Mouse (Mus musculus) liver, adult 2 months (tissue): ENCODE data around the gene Gypa.

ENCODE experiments used
- CTCF ChIP-seq: fragments of 200-500 bp; IDR thresholded peaks from 2 replicates; pipeline ENCODE4 v1.5.1; 2011; ENCODE audit warnings: low read depth, low read length, control low read depth
- POLR2A ChIP-seq: fragments of 200-500 bp; IDR thresholded peaks from 2 replicates; pipeline ENCODE4 v1.6.1; 2011; ENCODE audit warnings: low read length, control low read depth; ENCODE audit not compliant: insufficient read depth; ENCODE audit errors: extremely low read depth

- no peak for TF ChIP-seq POLR2A
- no peak for TF ChIP-seq CTCF
Measured at GRCm38 (mm10) chr8:80447217-80447616, 46.4 kb upstream of the Gypa start.
